Mouse (Mus musculus) layer of hippocampus, adult 11-12 months (tissue): ENCODE measurements around the gene Fam120a.

Experiments
- DNase-seq: peaks from one replicate; pipeline ENCODE4 v3.0.0; 2022; ENCODE audit warnings: low spot score

Fam120a gene

GRCm38 (mm10) chr13:48967956-48968749, at the start of gene Fam120a:
Gene Fam120a (minus strand): TSS chr13:48968017.
- peak; percentile 86 for DNase-seq

- no peak for DNase-seq
Measured at GRCm38 (mm10) chr13:49017375-49017774, 49.6 kb upstream of the Fam120a start.

GRCm38 (mm10) chr13:49016311-49016761, 48.5 kb upstream of the Fam120a start:
- peak; percentile 92 for DNase-seq

- peak; percentile 20 for DNase-seq
Measured at GRCm38 (mm10) chr13:49015366-49016306, 47.8 kb upstream of the Fam120a start.

- no peak for DNase-seq
Measured at GRCm38 (mm10) chr13:49013206-49013794, 45.5 kb upstream of the Fam120a start.

- DNase-seq: peak; percentile 25
Measured at GRCm38 (mm10) chr13:49001691-49002090, 33.9 kb upstream of the Fam120a start.

- DNase-seq: peak; percentile 83
Measured at GRCm38 (mm10) chr13:48998591-48998990, 30.8 kb upstream of the Fam120a start.

- no peak for DNase-seq
Measured at GRCm38 (mm10) chr13:48996731-48997130, 28.9 kb upstream of the Fam120a start.

GRCm38 (mm10) chr13:48994903-48995302, 27.1 kb upstream of the Fam120a start:
- no peak for DNase-seq

- DNase-seq: peak; percentile 26
Measured at GRCm38 (mm10) chr13:48992914-48993313, 25.1 kb upstream of the Fam120a start.

GRCm38 (mm10) chr13:48990138-48990537, 22.3 kb upstream of the Fam120a start:
- DNase-seq: no peak

- no peak for DNase-seq
Measured at GRCm38 (mm10) chr13:48982482-48983098, 14.8 kb upstream of the Fam120a start.

GRCm38 (mm10) chr13:48979069-48979468, 11.3 kb upstream of the Fam120a start:
- DNase-seq: no peak

GRCm38 (mm10) chr13:48977858-48978257, 10.0 kb upstream of the Fam120a start:
- DNase-seq: no peak

GRCm38 (mm10) chr13:48974699-48975098, 6.9 kb upstream of the Fam120a start:
- DNase-seq: no peak

- DNase-seq: no peak
Measured at GRCm38 (mm10) chr13:48974266-48974665, 6.4 kb upstream of the Fam120a start.

GRCm38 (mm10) chr13:48973231-48973630, 5.4 kb upstream of the Fam120a start:
- DNase-seq: no peak

- no peak for DNase-seq
Measured at GRCm38 (mm10) chr13:48971033-48971432, 3.2 kb upstream of the Fam120a start.

GRCm38 (mm10) chr13:48970566-48970965, 2.7 kb upstream of the Fam120a start:
- no peak for DNase-seq

- no peak for DNase-seq
Measured at GRCm38 (mm10) chr13:48968750-48969088, 902 bp upstream of the Fam120a start.

- DNase-seq: peak; percentile 54
Measured at GRCm38 (mm10) chr13:48966851-48967821, 681 bp downstream of the Fam120a start.
